Mouse (Mus musculus) forelimb bud, embryonic 11.5 days (tissue): ENCODE data around the gene Dbp.
A peak's percentile ranks its signal among the peaks of the same experiment; 100 is the strongest.

ENCODE experiments used
- DNase-seq: peaks from one replicate; pipeline ENCODE4 v3.0.0-alpha.2; 2012; ENCODE audit warnings: low read depth, low spot score

Gene Dbp

GRCm38 (mm10) chr7:45711316-45712021, 6.6 kb downstream of the Dbp start:
- DNase-seq = no peak

- DNase-seq = no peak
Observed at GRCm38 (mm10) chr7:45712022-45712757, 7.3 kb downstream of the Dbp start.

GRCm38 (mm10) chr7:45713396-45713795, 8.5 kb downstream of the Dbp start:
- no peak for DNase-seq

- DNase-seq = no peak
Observed at GRCm38 (mm10) chr7:45713881-45714520, 9.1 kb downstream of the Dbp start.

GRCm38 (mm10) chr7:45714630-45715089, 9.8 kb downstream of the Dbp start:
- DNase-seq = no peak

- DNase-seq = peak; percentile 95
Observed at GRCm38 (mm10) chr7:45715090-45715708, 10.3 kb downstream of the Dbp start, which contains the start of gene Rpl18. TSS of gene Rpl18 (plus strand) at chr7:45715457.

- no peak for DNase-seq
Observed at GRCm38 (mm10) chr7:45715741-45716459, 11.0 kb downstream of the Dbp start.

GRCm38 (mm10) chr7:45716460-45716857, 11.6 kb downstream of the Dbp start:
- no peak for DNase-seq

GRCm38 (mm10) chr7:45716952-45717917, 12.3 kb downstream of the Dbp start:
- no peak for DNase-seq

GRCm38 (mm10) chr7:45717918-45718297, 13.0 kb downstream of the Dbp start, which contains the start of gene Sphk2:
TSS of gene Sphk2 (minus strand) at chr7:45718002.
- peak; percentile 100 for DNase-seq

- DNase-seq = no peak
Observed at GRCm38 (mm10) chr7:45718331-45718730, 13.4 kb downstream of the Dbp start.

GRCm38 (mm10) chr7:45719180-45719579, 14.3 kb downstream of the Dbp start:
- DNase-seq = no peak

- no peak for DNase-seq
Observed at GRCm38 (mm10) chr7:45719738-45720412, 15.0 kb downstream of the Dbp start.

GRCm38 (mm10) chr7:45720413-45721233, 15.7 kb downstream of the Dbp start, which contains the start of gene Fam83e:
TSS of gene Fam83e (plus strand) at chr7:45721212.
- DNase-seq = no peak

- no peak for DNase-seq
Observed at GRCm38 (mm10) chr7:45721234-45721571, 16.3 kb downstream of the Dbp start.

- DNase-seq = no peak
Observed at GRCm38 (mm10) chr7:45721642-45722347, 16.9 kb downstream of the Dbp start.

- DNase-seq = no peak
Observed at GRCm38 (mm10) chr7:45722348-45722713, 17.4 kb downstream of the Dbp start.

- DNase-seq = no peak
Observed at GRCm38 (mm10) chr7:45723301-45723700, 18.4 kb downstream of the Dbp start.
